Mouse (Mus musculus): ENCODE measurements at regions not wholly inside any gene's neighbourhood (a gene's known extent, or its start where the extent isn't known, plus 50 kb on each side); places are given as distances from the start of the nearest gene placed in this dataset.

DNA sequence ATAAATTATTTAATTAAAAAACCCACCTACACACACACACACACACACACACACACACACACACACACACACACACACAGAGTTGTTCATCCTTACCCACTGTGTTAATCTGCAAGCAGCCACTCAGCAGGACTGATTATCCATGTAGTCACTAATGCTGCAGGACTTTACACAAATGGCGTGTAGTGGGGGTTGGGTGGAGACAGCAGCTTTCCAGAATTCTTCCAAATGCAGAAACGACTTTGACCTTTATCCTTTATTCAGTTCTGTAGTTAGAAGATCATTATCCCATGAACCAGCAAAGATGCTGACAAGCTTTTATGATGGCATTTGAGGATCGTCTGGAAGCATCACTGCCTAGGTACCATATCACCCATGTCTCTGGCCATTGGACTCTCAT is 52.0 kb upstream of the Peli2 start:
- peak in 1 of 2 experiments; percentile 42 for DNase-seq

Data from kidney, adult 8-10 months (tissue).